Mouse (Mus musculus) ES-E14 (cell line): ENCODE results near the gene Frem1. TPM values are rescaled to one million over a fixed set of nuclear protein-coding genes. Genes with fewer than 3 reads are reported as not detected.

ENCODE experiments used
- DNase-seq: peaks from one replicate; pipeline ENCODE4 v3.0.0-alpha.2; 2013; ENCODE audit warnings: low read depth, low spot score
- H3K27ac ChIP-seq: 2 replicates; pipeline ENCODE4 v1.5.1; 2012; ENCODE audit warnings: low read depth, mild to moderate bottlenecking, low read length, moderate library complexity, mixed read lengths; ENCODE audit not compliant: poor library complexity, insufficient read depth, severe bottlenecking
- H3K36me3 ChIP-seq: 2 replicates; pipeline ENCODE4 v1.6.1; 2012; ENCODE audit warnings: mild to moderate bottlenecking, low read length, moderate library complexity, mixed read lengths; ENCODE audit not compliant: control insufficient read depth, poor library complexity, insufficient read depth, severe bottlenecking
- H3K4me1 ChIP-seq, 2 experiments: fragments of 150-350 bp in 1 of 2; sonication (generic) in 1 of 2; 2 replicates each; pipeline ENCODE4 v1.6.1; 2012; ENCODE audit warnings: low read length in 2 of 2, mild to moderate bottlenecking in 1 of 2, mixed read lengths in 1 of 2; ENCODE audit not compliant: control insufficient read depth in 2 of 2, insufficient read depth in 2 of 2, poor library complexity in 1 of 2
- H3K4me3 ChIP-seq, 2 experiments: fragments of 150-350 bp in 1 of 2; sonication (generic) in 1 of 2; 2 replicates each; pipeline ENCODE4 v1.5.1; 2012; ENCODE audit warnings: low read length in 2 of 2, low read depth in 1 of 2, mild to moderate bottlenecking in 1 of 2, mixed read lengths in 1 of 2; ENCODE audit not compliant: insufficient read depth in 1 of 2, poor library complexity in 1 of 2, severe bottlenecking in 1 of 2
- H3K9ac ChIP-seq: 2 replicates; pipeline ENCODE4 v1.6.1; 2012; ENCODE audit warnings: low read depth, mild to moderate bottlenecking, low read length, mixed read lengths; ENCODE audit not compliant: poor library complexity, insufficient read depth, severe bottlenecking
- H3K9me3 ChIP-seq: fragments of 150-350 bp; sonication (generic); 2 replicates; pipeline ENCODE4 v1.6.1; 2012; ENCODE audit warnings: low read depth, mild to moderate bottlenecking, low read length; ENCODE audit not compliant: control insufficient read depth, insufficient read depth
- CHD2 ChIP-seq: IDR thresholded peaks from 2 replicates; pipeline ENCODE4 v1.6.1; 2014; ENCODE audit warnings: mild to moderate bottlenecking, low read depth, low read length, inconsistent platforms
- HCFC1 ChIP-seq: IDR thresholded peaks from 2 replicates; pipeline ENCODE4 v1.6.1; 2012; ENCODE audit warnings: low read length, inconsistent platforms, borderline replicate concordance; ENCODE audit not compliant: insufficient read depth
- MAFK ChIP-seq: IDR thresholded peaks from 2 replicates; pipeline ENCODE4 v1.6.1; 2014; ENCODE audit warnings: mild to moderate bottlenecking, low read depth, low read length, inconsistent platforms; ENCODE audit not compliant: insufficient read depth
- ZC3H11A ChIP-seq: IDR thresholded peaks from 2 replicates; pipeline ENCODE4 v1.6.1; 2012; ENCODE audit warnings: low read depth, mild to moderate bottlenecking, inconsistent platforms, low read length, borderline replicate concordance
- ZNF384 ChIP-seq: IDR thresholded peaks from 2 replicates; pipeline ENCODE4 v1.6.1; 2012; ENCODE audit warnings: low read depth, low read length, inconsistent platforms
- in situ Hi-C, 2 experiments: fragments of 600-800 bp; cut with MboI; formaldehyde crosslinking; loops; one replicate each; pipeline ENCODE4 v1.15.1; 2025; ENCODE audit warnings: low sequenced_read_pairs in 2 of 2, inconsistent platforms in 1 of 2; ENCODE audit not compliant: unreplicated experiment in 2 of 2
- total RNA-seq: library from RNA; depleted of rRNA; stranded (reverse); fragments of 300-350 nt; gene quantifications from 2 replicates; pipeline ENCODE4 v1.2.3, GENCODE M21; 2012

Gene Frem1
- total RNA-seq, 1 experiment = 0.58 TPM

DNA sequence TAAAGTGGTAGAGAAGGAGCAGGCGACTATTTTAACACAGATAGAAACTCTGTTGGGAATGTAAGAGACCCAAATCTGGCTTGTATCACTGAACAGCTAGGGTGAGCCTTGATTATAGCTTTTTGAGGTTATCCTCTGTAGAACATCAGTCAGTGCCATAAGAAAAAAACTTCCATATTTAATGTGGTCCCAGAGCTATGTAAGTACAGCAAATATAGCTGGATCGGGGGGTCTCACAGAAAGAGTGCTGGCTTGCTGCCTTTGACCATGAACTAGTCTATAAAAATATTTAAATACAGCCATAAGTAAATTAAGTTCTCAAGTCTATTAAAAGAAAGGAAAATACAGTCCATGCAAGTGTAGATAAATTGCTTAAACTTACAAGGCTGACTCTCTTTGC lies 171.9 kb downstream of the Frem1 start:
- no peak overlapping the region for H3K27ac ChIP-seq
- H3K4me3 ChIP-seq = no peak overlapping the region
- H3K9ac ChIP-seq = no peak overlapping the region
- no peaks in the 10 kb centered on the region for H3K9me3 ChIP-seq
- TF ChIP-seq MAFK (no peak), HCFC1 (no peak), ZC3H11A (no peak), CHD2 (no peak), ZNF384 (no peak)
- in situ Hi-C loops = no loop called here
- no peak for DNase-seq
- no peaks in the 10 kb centered on the region for H3K36me3 ChIP-seq
- peaks cover 0 to 2% of the 10 kb centered on the region in 2 experiments; a peak in 1 of 4 replicates for H3K4me1 ChIP-seq

GRCm38 (mm10) chr4:82879152-82879551 lies 173.0 kb downstream of the Frem1 start:
- TF ChIP-seq ZNF384 (no peak), MAFK (no peak), CHD2 (no peak), ZC3H11A (no peak), HCFC1 (no peak)
- no peaks in the 10 kb centered on the region for H3K36me3 ChIP-seq
- no peak overlapping the region for H3K9ac ChIP-seq
- in situ Hi-C loops = no loop called here
- no peak for DNase-seq
- H3K27ac ChIP-seq = no peak overlapping the region
- no peaks in the 10 kb centered on the region for H3K4me1 ChIP-seq
- no peaks in the 10 kb centered on the region for H3K9me3 ChIP-seq
- no peak overlapping the region for H3K4me3 ChIP-seq

DNA sequence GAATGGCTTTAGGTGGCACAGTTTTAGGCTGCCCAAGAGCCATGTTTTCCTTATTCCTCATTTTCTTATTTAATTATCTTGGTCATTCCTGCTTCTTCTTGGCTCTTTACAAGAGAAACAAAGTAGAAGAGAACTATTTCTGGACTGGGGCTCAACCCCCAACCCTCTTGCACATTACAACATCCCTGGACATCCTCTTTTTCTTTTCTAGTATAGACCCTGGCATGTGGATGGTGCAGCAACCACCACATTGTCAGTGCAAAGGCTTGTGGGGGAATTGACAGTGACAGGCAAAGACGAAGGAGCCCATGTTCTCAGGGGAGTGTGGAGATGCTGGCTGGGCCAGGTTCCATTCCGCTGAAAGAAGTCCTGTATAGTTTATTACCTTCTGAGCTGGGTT lies 175.5 kb downstream of the Frem1 start:
- Histone ChIP-seq H3K36me3 (no peaks in the 10 kb centered on the region), H3K9ac (no peak overlapping the region), H3K27ac (no peak overlapping the region), H3K9me3 (no peaks in the 10 kb centered on the region), H3K4me3 (no peak overlapping the region), H3K4me1 (no peaks in the 10 kb centered on the region)
- TF ChIP-seq ZNF384 (no peak), HCFC1 (no peak), ZC3H11A (no peak), MAFK (no peak), CHD2 (no peak)
- in situ Hi-C loops = no loop called here
- no peak for DNase-seq

DNA sequence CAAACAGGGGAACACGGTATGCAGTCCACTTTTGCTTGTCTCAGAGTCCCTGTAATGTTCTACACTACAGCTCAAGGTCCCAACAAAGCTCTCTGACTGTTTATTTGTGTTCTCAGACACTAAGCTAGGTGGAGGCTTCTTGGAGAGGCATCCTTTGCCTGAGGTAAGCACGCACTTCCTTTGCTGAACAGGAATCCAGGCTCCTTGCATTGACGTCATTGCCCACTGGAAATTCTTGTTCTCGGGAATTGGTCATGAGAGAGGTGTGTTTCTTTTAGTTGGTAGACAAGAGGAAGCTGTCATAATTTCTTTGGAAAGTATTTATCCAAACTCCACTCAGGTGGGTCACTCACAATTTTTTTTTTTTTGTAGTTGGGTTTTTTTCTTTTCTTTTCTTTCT lies 176.6 kb downstream of the Frem1 start:
- Histone ChIP-seq H3K27ac (no peak overlapping the region), H3K9ac (no peak overlapping the region), H3K4me3 (no peak overlapping the region), H3K36me3 (no peaks in the 10 kb centered on the region), H3K9me3 (no peaks in the 10 kb centered on the region), H3K4me1 (no peaks in the 10 kb centered on the region)
- no peak for DNase-seq
- TF ChIP-seq MAFK = no peak
- no peak for TF ChIP-seq CHD2
- TF ChIP-seq ZC3H11A = no peak
- TF ChIP-seq ZNF384 = no peak
- TF ChIP-seq HCFC1 = no peak
- in situ Hi-C loops = no loop called here

- in situ Hi-C loops = no loop called here
- no peaks in the 10 kb centered on the region for H3K9me3 ChIP-seq
These were observed 177.3 kb downstream of the Frem1 start for GRCm38 (mm10) chr4:82874791-82875190.

More at GRCm38 (mm10) chr4:82874791-82875190, 177.3 kb downstream of the Frem1 start:
- Histone ChIP-seq H3K27ac (no peak overlapping the region), H3K4me3 (no peak overlapping the region), H3K36me3 (no peaks in the 10 kb centered on the region), H3K4me1 (no peaks in the 10 kb centered on the region), H3K9ac (no peak overlapping the region)
- no peak for TF ChIP-seq MAFK
- no peak for TF ChIP-seq ZC3H11A
- TF ChIP-seq ZNF384 = no peak
- TF ChIP-seq CHD2 = no peak
- TF ChIP-seq HCFC1 = no peak
- DNase-seq = no peak
